ENCODE assay signal across 16 mouse cellular contexts in genomic region chr2:26156191-26156977, GRCm38 (mm10). TPM values are rescaled to one million over a fixed set of nuclear protein-coding genes. Genes with fewer than 3 reads are reported as not detected.
DNase-seq lines count a peak whose midpoint lies in the region; ATAC-seq lines count a peak whose summit lies in the region.
"Had no signal": no experiment of that assay in that cellular context is flagged by ENCODE, and none has a peak within 500 bp of the region (broad histone marks: within the 10 kb centered on the region; RNA-seq: fewer than 3 reads in every experiment).

No protein-coding gene starts in this region.

- DNase-seq in midbrain, embryonic 11.5 days (ENCODE audit: low spot score, missing footprints): peak; percentile 72
- DNase-seq in midbrain, embryonic 10.5 days (ENCODE audit: low spot score): no peak
- no peak for DNase-seq in limb, embryonic 10.5 days (ENCODE audit: low spot score)
- DNase-seq in testis, postnatal 10 days (ENCODE audit: low spot score): no peak
- DNase-seq: adrenal gland, postnatal 14 days; cerebellum, adult 2 months; heart, adult 2 months; heart, postnatal 14 days; kidney, adult 9 months had no signal

- no peaks in the 10 kb centered on the region for H3K27me3 ChIP-seq in midbrain, embryonic 11.5 days (ENCODE audit: control insufficient read depth, insufficient read depth, low read length)
- H3K27me3 ChIP-seq in midbrain, embryonic 10.5 days (ENCODE audit: low read depth, poor library complexity, severe bottlenecking): no peaks in the 10 kb centered on the region
- H3K27me3 ChIP-seq in forebrain, embryonic 15.5 days: no peaks in the 10 kb centered on the region
- H3K27me3 ChIP-seq in hindbrain, embryonic 16.5 days (replicated peaks; ENCODE audit: control insufficient read depth, insufficient read depth, low read length): no peaks in the 10 kb centered on the region
- peaks cover 12% of the 10 kb centered on the region; the same call in 1 of the 2 replicates for H3K27me3 ChIP-seq in neural tube, embryonic 13.5 days
- H3K27me3 ChIP-seq in limb, embryonic 10.5 days (ENCODE audit: low read depth, poor library complexity, severe bottlenecking): peaks cover 4% of the 10 kb centered on the region; the same call in 1 of the 2 replicates
- H3K27me3 ChIP-seq: embryonic facial prominence, embryonic 13.5 days had no signal

- peak; percentile 59; the same call in 1 of the 2 replicates for ATAC-seq in midbrain, embryonic 11.5 days (ENCODE audit: low FRiP score)
- ATAC-seq in forebrain, embryonic 15.5 days (replicated peaks): peak; percentile 79
- ATAC-seq in hindbrain, embryonic 16.5 days: peak; percentile 77
- peak; percentile 76 for ATAC-seq in neural tube, embryonic 13.5 days (ENCODE audit: low read depth)

- H3K36me3 ChIP-seq in midbrain, embryonic 11.5 days (ENCODE audit: control insufficient read depth, insufficient read depth, low read length): no peaks in the 10 kb centered on the region
- no peaks in the 10 kb centered on the region for H3K36me3 ChIP-seq in midbrain, embryonic 10.5 days
- no peaks in the 10 kb centered on the region for H3K36me3 ChIP-seq in forebrain, embryonic 15.5 days
- no peaks in the 10 kb centered on the region for H3K36me3 ChIP-seq in hindbrain, embryonic 16.5 days (ENCODE audit: control insufficient read depth, insufficient read depth, low read length)
- H3K36me3 ChIP-seq in neural tube, embryonic 13.5 days: no peaks in the 10 kb centered on the region
- H3K36me3 ChIP-seq in limb, embryonic 10.5 days: no peaks in the 10 kb centered on the region
- H3K36me3 ChIP-seq: embryonic facial prominence, embryonic 13.5 days had no signal

- H3K27ac ChIP-seq in midbrain, embryonic 11.5 days (ENCODE audit: low read depth, low read length): no peak overlapping the region
- H3K27ac ChIP-seq in midbrain, embryonic 10.5 days (replicated peaks): no peak overlapping the region
- H3K27ac ChIP-seq in forebrain, embryonic 15.5 days (replicated peaks): peak overlapping the region; percentile 62
- H3K27ac ChIP-seq in hindbrain, embryonic 16.5 days (ENCODE audit: low read depth, low read length): peak overlapping the region; percentile 72
- peak overlapping the region; percentile 53 for H3K27ac ChIP-seq in neural tube, embryonic 13.5 days (replicated peaks)
- H3K27ac ChIP-seq in limb, embryonic 10.5 days: no peak overlapping the region
- H3K27ac ChIP-seq: embryonic facial prominence, embryonic 13.5 days; heart, adult 2 months had no signal

- H3K4me1 ChIP-seq in midbrain, embryonic 11.5 days (ENCODE audit: control insufficient read depth, insufficient read depth, low read length): peaks cover 5% of the 10 kb centered on the region
- H3K4me1 ChIP-seq in midbrain, embryonic 10.5 days: peaks cover 16% of the 10 kb centered on the region
- peaks cover 22% of the 10 kb centered on the region for H3K4me1 ChIP-seq in forebrain, embryonic 15.5 days
- peaks cover 22% of the 10 kb centered on the region for H3K4me1 ChIP-seq in hindbrain, embryonic 16.5 days (ENCODE audit: control insufficient read depth, insufficient read depth, low read depth, low read length)
- peaks cover 38% of the 10 kb centered on the region for H3K4me1 ChIP-seq in neural tube, embryonic 13.5 days (replicated peaks)
- H3K4me1 ChIP-seq in limb, embryonic 10.5 days: peaks cover 4% of the 10 kb centered on the region; the same call in 1 of the 2 replicates
- H3K4me1 ChIP-seq: embryonic facial prominence, embryonic 13.5 days had no signal

- H3K4me3 ChIP-seq in midbrain, embryonic 11.5 days (ENCODE audit: low read depth, low read length): no peak overlapping the region
- H3K4me3 ChIP-seq in midbrain, embryonic 10.5 days: no peak overlapping the region
- H3K4me3 ChIP-seq in forebrain, embryonic 15.5 days: no peak overlapping the region
- no peak overlapping the region for H3K4me3 ChIP-seq in hindbrain, embryonic 16.5 days (ENCODE audit: low read length)
- H3K4me3 ChIP-seq in neural tube, embryonic 13.5 days: no peak overlapping the region
- no peak overlapping the region for H3K4me3 ChIP-seq in limb, embryonic 10.5 days
- H3K4me3 ChIP-seq: embryonic facial prominence, embryonic 13.5 days; heart, adult 2 months; myocyte had no signal

- H3K4me2 ChIP-seq in midbrain, embryonic 11.5 days: no peak overlapping the region
- no peak overlapping the region for H3K4me2 ChIP-seq in forebrain, embryonic 15.5 days (replicated peaks)
- H3K4me2 ChIP-seq in hindbrain, embryonic 16.5 days (ENCODE audit: low read length): no peak overlapping the region; the same call in 1 of the 2 replicates
- no peak overlapping the region for H3K4me2 ChIP-seq in neural tube, embryonic 13.5 days
- H3K4me2 ChIP-seq: embryonic facial prominence, embryonic 13.5 days had no signal

- H3K9me3 ChIP-seq in midbrain, embryonic 11.5 days (ENCODE audit: control insufficient read depth, low read length): no peaks in the 10 kb centered on the region
- no peaks in the 10 kb centered on the region for H3K9me3 ChIP-seq in midbrain, embryonic 10.5 days (replicated peaks)
- no peaks in the 10 kb centered on the region for H3K9me3 ChIP-seq in forebrain, embryonic 15.5 days
- no peaks in the 10 kb centered on the region for H3K9me3 ChIP-seq in hindbrain, embryonic 16.5 days (ENCODE audit: control insufficient read depth, low read length)
- H3K9me3 ChIP-seq in neural tube, embryonic 13.5 days: no peaks in the 10 kb centered on the region
- H3K9me3 ChIP-seq in limb, embryonic 10.5 days (replicated peaks): no peaks in the 10 kb centered on the region
- H3K9me3 ChIP-seq: embryonic facial prominence, embryonic 13.5 days had no signal

- WGBS in midbrain, embryonic 11.5 days: 71% methylated on average over 10 of the region's 10 CpGs
- WGBS in midbrain, embryonic 10.5 days: 79% methylated on average over 10 of the region's 10 CpGs
- 33% methylated on average over 10 of the region's 10 CpGs for WGBS in forebrain, embryonic 15.5 days
- 36% methylated on average over 10 of the region's 10 CpGs for WGBS in hindbrain, embryonic 16.5 days
- WGBS in neural tube, embryonic 13.5 days: 41% methylated on average over 10 of the region's 10 CpGs
- WGBS in limb, embryonic 10.5 days: 81% methylated on average over 10 of the region's 10 CpGs

- H3K9ac ChIP-seq in midbrain, embryonic 11.5 days (ENCODE audit: low read length): no peak overlapping the region
- no peak overlapping the region for H3K9ac ChIP-seq in forebrain, embryonic 15.5 days (replicated peaks)
- H3K9ac ChIP-seq in hindbrain, embryonic 16.5 days (ENCODE audit: low read depth, low read length): peak overlapping the region; percentile 29; the same call in 1 of the 2 replicates
- no peak overlapping the region for H3K9ac ChIP-seq in neural tube, embryonic 13.5 days
- H3K9ac ChIP-seq: embryonic facial prominence, embryonic 13.5 days had no signal

RNA-seq across cellular contexts. Expression of gene Nacc2, which starts 33.4 kb away (rescaled TPM):
- polyA plus RNA-seq in midbrain, embryonic 11.5 days (2014; fragmentation: Nextera tagmentation; extraction: Ambion mirVana): 4.0 and 4.5 TPM in 2 replicates
- 4.3 and 5.6 TPM in 2 replicates for polyA plus RNA-seq in midbrain, embryonic 10.5 days (2016; fragmentation: Nextera tagmentation; extraction: Ambion mirVana)
- 12.4 and 13.5 TPM in 2 replicates for polyA plus RNA-seq in forebrain, embryonic 15.5 days (2015; fragmentation: Nextera tagmentation; extraction: Ambion mirVana)
- polyA plus RNA-seq in hindbrain, embryonic 16.5 days (2015; fragmentation: Nextera tagmentation; extraction: Ambion mirVana): 24.5 and 25.8 TPM in 2 replicates
- polyA plus RNA-seq in neural tube, embryonic 13.5 days (2015; fragmentation: Nextera tagmentation; extraction: Ambion mirVana): 18.0 and 19.2 TPM in 2 replicates
- 3.2 and 3.6 TPM in 2 replicates for polyA plus RNA-seq in limb, embryonic 10.5 days (2016; fragmentation: Nextera tagmentation; extraction: Ambion mirVana)

RNA-seq across cellular contexts. Expression of gene Lhx3, which starts 51.7 kb away (rescaled TPM):
- 0.10 and 0.30 TPM in 2 replicates for polyA plus RNA-seq in midbrain, embryonic 11.5 days (2014; fragmentation: Nextera tagmentation; extraction: Ambion mirVana)
- polyA plus RNA-seq in midbrain, embryonic 10.5 days (2016; fragmentation: Nextera tagmentation; extraction: Ambion mirVana): 0.35 and 0.49 TPM in 2 replicates
- polyA plus RNA-seq in forebrain, embryonic 15.5 days (2015; fragmentation: Nextera tagmentation; extraction: Ambion mirVana): 0.10 TPM in 1 of 2 replicates, not detected in the other
- 3.3 and 4.5 TPM in 2 replicates for polyA plus RNA-seq in hindbrain, embryonic 16.5 days (2015; fragmentation: Nextera tagmentation; extraction: Ambion mirVana)
- 11.8 and 12.5 TPM in 2 replicates for polyA plus RNA-seq in neural tube, embryonic 13.5 days (2015; fragmentation: Nextera tagmentation; extraction: Ambion mirVana)
- 0.18 TPM in 1 of 2 replicates, not detected in the other for polyA plus RNA-seq in limb, embryonic 10.5 days (2016; fragmentation: Nextera tagmentation; extraction: Ambion mirVana)
- polyA plus RNA-seq: heart, adult 2 months; liver, adult 2 months; myocyte; stomach, embryonic 16.5 days had no signal

Comparison
In these comparisons a context has a peak if more than half of its experiments do, and no peak if none do; other contexts are left out.
1. H3K27ac ChIP-seq: peak in forebrain, embryonic 15.5 days (single experiment), hindbrain, embryonic 16.5 days (single experiment) and neural tube, embryonic 13.5 days (single experiment); none in midbrain, embryonic 11.5 days (single experiment), midbrain, embryonic 10.5 days (single experiment) and limb, embryonic 10.5 days (single experiment).
2. Peak in every context shown above with its lines, with median percentiles within 50 percentile points of each other: ATAC-seq.